Mouse (Mus musculus) CH12.LX (cell line): ENCODE data around the gene Slc25a44.

Experiments
- HCFC1 ChIP-seq: IDR thresholded peaks from 2 replicates; pipeline ENCODE4 v1.6.1; 2012; ENCODE audit warnings: low read depth, mild to moderate bottlenecking, inconsistent platforms, low read length, improper control_type of control experiment
- ZNF384 ChIP-seq: IDR thresholded peaks from 2 replicates; pipeline ENCODE4 v1.6.1; 2012; ENCODE audit warnings: low read depth, low read length, improper control_type of control experiment, inconsistent platforms

- TF ChIP-seq HCFC1, result no peak
- TF ChIP-seq ZNF384, result no peak
Observed at GRCm38 (mm10) chr3:88425708-88426420, 925 bp upstream of the Slc25a44 start.
